Mouse (Mus musculus) stomach, embryonic 16.5 days (tissue): ENCODE results near the gene Fbxo41. TPM values are rescaled to one million over a fixed set of nuclear protein-coding genes. Genes with fewer than 3 reads are reported as not detected.

ENCODE experiments used
- ATAC-seq: fragments of 200-750 bp; cut with Nextera tagmentation; 2 replicates; pipeline ENCODE4 v1.8.0; 2017; ENCODE audit warnings: moderate number of reproducible peaks, moderate TSS enrichment; ENCODE audit not compliant: insufficient read depth, low FRiP score
- H3K27ac ChIP-seq: fragments of 300-500 bp; sonication (generic); 2 replicates; pipeline ENCODE4 v1.5.1; 2014; ENCODE audit warnings: low read length
- H3K27me3 ChIP-seq: fragments of 300-500 bp; sonication (generic); 2 replicates; pipeline ENCODE4 v1.6.1; 2014; ENCODE audit warnings: low read length, control low read depth, mixed read lengths; ENCODE audit not compliant: control insufficient read depth, insufficient read depth
- H3K36me3 ChIP-seq: fragments of 300-500 bp; sonication (generic); 2 replicates; pipeline ENCODE4 v1.6.1; 2014; ENCODE audit warnings: low read length; ENCODE audit not compliant: control insufficient read depth, insufficient read depth
- H3K4me1 ChIP-seq: fragments of 300-500 bp; sonication (generic); 2 replicates; pipeline ENCODE4 v1.6.1; 2014; ENCODE audit warnings: low read length, control low read depth, mixed read lengths; ENCODE audit not compliant: control insufficient read depth, insufficient read depth
- H3K4me2 ChIP-seq: fragments of 300-500 bp; sonication (generic); 2 replicates; pipeline ENCODE4 v1.6.1; 2014; ENCODE audit warnings: low read depth, low read length, mixed read lengths
- H3K4me3 ChIP-seq: fragments of 300-500 bp; sonication (generic); replicated peaks from 2 replicates; pipeline ENCODE4 v1.5.1; 2014; ENCODE audit warnings: mild to moderate bottlenecking, low read length
- H3K9ac ChIP-seq: fragments of 300-500 bp; sonication (generic); 2 replicates; pipeline ENCODE4 v1.6.1; 2014; ENCODE audit warnings: low read length
- H3K9me3 ChIP-seq: fragments of 300-500 bp; sonication (generic); replicated peaks from 2 replicates; pipeline ENCODE4 v1.6.1; 2016; ENCODE audit warnings: low read length, control low read depth; ENCODE audit not compliant: control insufficient read depth
- WGBS: fragments of 180-500 bp; shearing (Covaris S2); extraction: QIAGEN DNeasy Blood & Tissue Kit; methylation state at CpG from one replicate; pipeline ENCODE4 v1.1.7; 2014; 5-methylcytosine and 5-hydroxymethylcytosine counted together
- polyA plus RNA-seq: library from polyadenylated mRNA; unstranded; fragments of >200 nt; fragmentation: Nextera tagmentation; extraction: Ambion mirVana; gene quantifications from 2 replicates; pipeline ENCODE4 v1.2.1, GENCODE M21; 2015

Gene Fbxo41
- polyA plus RNA-seq, 1 experiment from 2014 or later, result 0.22 TPM

GRCm38 (mm10) chr6:85512577-85513530, 10.1 kb upstream of the Fbxo41 start:
- Histone ChIP-seq H3K27me3 (peaks cover 50% of the 10 kb centered on the region), H3K9me3 (no peaks in the 10 kb centered on the region), H3K4me2 (peak overlapping the region; percentile 83), H3K27ac (no peak overlapping the region), H3K36me3 (no peaks in the 10 kb centered on the region), H3K4me1 (peaks cover 14% of the 10 kb centered on the region), H3K4me3 (peak overlapping the region; percentile 52), H3K9ac (no peak overlapping the region)
- under 1% methylated on average over 87 of the region's 90 CpGs for WGBS
- peak; percentile 46; the same call in 1 of the 2 replicates for ATAC-seq

GRCm38 (mm10) chr6:85512056-85512440, 9.3 kb upstream of the Fbxo41 start:
- ATAC-seq, result no peak
- peaks cover 14% of the 10 kb centered on the region for H3K4me1 ChIP-seq
- H3K9ac ChIP-seq, result no peak overlapping the region
- H3K27ac ChIP-seq, result no peak overlapping the region
- H3K36me3 ChIP-seq, result no peaks in the 10 kb centered on the region
- no peaks in the 10 kb centered on the region for H3K9me3 ChIP-seq
- H3K4me2 ChIP-seq, result peak overlapping the region; percentile 48
- WGBS, result under 1% methylated on average over 32 of the region's 36 CpGs
- peaks cover 50% of the 10 kb centered on the region for H3K27me3 ChIP-seq
- peak overlapping the region; percentile 26 for H3K4me3 ChIP-seq

GRCm38 (mm10) chr6:85511286-85512055, 8.7 kb upstream of the Fbxo41 start:
- no peak overlapping the region for H3K27ac ChIP-seq
- peak overlapping the region; percentile 26 for H3K4me3 ChIP-seq
- H3K4me1 ChIP-seq, result peaks cover 14% of the 10 kb centered on the region
- ATAC-seq, result no peak
- no peak overlapping the region for H3K9ac ChIP-seq
- peaks cover 53% of the 10 kb centered on the region for H3K27me3 ChIP-seq
- H3K4me2 ChIP-seq, result peak overlapping the region; percentile 48
- no peaks in the 10 kb centered on the region for H3K36me3 ChIP-seq
- no peaks in the 10 kb centered on the region for H3K9me3 ChIP-seq
- WGBS, result under 1% methylated on average over 82 of the region's 88 CpGs

GRCm38 (mm10) chr6:85510476-85510875, 7.7 kb upstream of the Fbxo41 start:
- WGBS, result 2% methylated on average over 6 of the region's 6 CpGs
- peaks cover 49% of the 10 kb centered on the region for H3K27me3 ChIP-seq

GRCm38 (mm10) chr6:85508602-85509001, 5.8 kb upstream of the Fbxo41 start:
- no peak overlapping the region for H3K27ac ChIP-seq
- no peak overlapping the region for H3K9ac ChIP-seq
- H3K4me3 ChIP-seq, result no peak overlapping the region
- no peak overlapping the region for H3K4me2 ChIP-seq
- no peaks in the 10 kb centered on the region for H3K9me3 ChIP-seq
- no peaks in the 10 kb centered on the region for H3K36me3 ChIP-seq
- H3K4me1 ChIP-seq, result peaks cover 14% of the 10 kb centered on the region
- 41% methylated on average over 5 of the region's 5 CpGs for WGBS
- H3K27me3 ChIP-seq, result peaks cover 39% of the 10 kb centered on the region
- no peak for ATAC-seq

More at GRCm38 (mm10) chr6:85510476-85510875, 7.7 kb upstream of the Fbxo41 start:
- no peak overlapping the region for H3K4me2 ChIP-seq
- H3K4me3 ChIP-seq, result no peak overlapping the region
- H3K4me1 ChIP-seq, result peaks cover 14% of the 10 kb centered on the region
- H3K27ac ChIP-seq, result no peak overlapping the region
- no peaks in the 10 kb centered on the region for H3K9me3 ChIP-seq
- H3K36me3 ChIP-seq, result no peaks in the 10 kb centered on the region
- no peak overlapping the region for H3K9ac ChIP-seq
- ATAC-seq, result no peak

- Histone ChIP-seq H3K36me3 (no peaks in the 10 kb centered on the region), H3K4me1 (no peaks in the 10 kb centered on the region; the same call in 1 of the 2 replicates), H3K27me3 (peaks cover 11% of the 10 kb centered on the region), H3K4me3 (no peak overlapping the region), H3K27ac (no peak overlapping the region), H3K9ac (no peak overlapping the region), H3K4me2 (no peak overlapping the region), H3K9me3 (no peaks in the 10 kb centered on the region)
- ATAC-seq, result no peak
- WGBS, result 82% methylated on average over 2 of the region's 2 CpGs
Measured at GRCm38 (mm10) chr6:85504908-85505307, 2.1 kb upstream of the Fbxo41 start.

GRCm38 (mm10) chr6:85502103-85502910, 487 bp downstream of the Fbxo41 start:
- Histone ChIP-seq H3K36me3 (no peaks in the 10 kb centered on the region), H3K9me3 (no peaks in the 10 kb centered on the region), H3K27me3 (peaks cover 11% of the 10 kb centered on the region; the same call in 1 of the 2 replicates), H3K4me1 (no peaks in the 10 kb centered on the region; the same call in 1 of the 2 replicates), H3K9ac (peak overlapping the region; percentile 73), H3K27ac (no peak overlapping the region), H3K4me2 (peak overlapping the region; percentile 91), H3K4me3 (peak overlapping the region; percentile 75)
- ATAC-seq, result peak; percentile 49; the same call in 1 of the 2 replicates
- 2% methylated on average over 37 of the region's 37 CpGs for WGBS

- H3K27ac ChIP-seq, result no peak overlapping the region
- peak overlapping the region; percentile 91 for H3K4me2 ChIP-seq
- no peaks in the 10 kb centered on the region; the same call in 1 of the 2 replicates for H3K4me1 ChIP-seq
- H3K27me3 ChIP-seq, result peaks cover 8% of the 10 kb centered on the region; the same call in 1 of the 2 replicates
- H3K4me3 ChIP-seq, result no peak overlapping the region
- no peak for ATAC-seq
- no peak overlapping the region for H3K9ac ChIP-seq
- H3K9me3 ChIP-seq, result no peaks in the 10 kb centered on the region
- no peaks in the 10 kb centered on the region for H3K36me3 ChIP-seq
- 18% methylated on average over 6 of the region's 6 CpGs for WGBS
Measured at GRCm38 (mm10) chr6:85501571-85502102, 1.2 kb downstream of the Fbxo41 start.
